ENCODE assay signal across 21 mouse cellular contexts in the genomic region with DNA sequence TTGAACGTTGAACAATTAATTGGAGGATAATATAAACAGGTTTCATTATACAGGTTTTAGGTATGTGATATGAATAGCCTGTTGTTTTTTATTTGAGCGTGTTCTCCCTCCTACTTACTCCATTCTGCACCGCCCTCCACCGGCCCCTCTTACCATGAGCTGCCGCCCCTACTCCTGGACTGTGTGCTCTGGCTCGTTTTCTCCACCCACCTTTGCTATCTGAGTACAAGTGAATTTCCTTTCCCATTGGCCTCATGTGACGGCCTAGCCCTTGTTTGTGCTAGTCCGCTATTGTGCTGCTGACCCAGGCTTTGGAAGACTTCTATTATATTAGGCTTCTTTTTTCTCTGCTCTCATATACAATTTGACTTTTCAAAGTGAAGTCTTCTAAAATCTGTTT.
"Had no signal": no experiment of that assay in that cellular context is flagged by ENCODE, and none has a peak within 500 bp of the region (broad histone marks: within the 10 kb centered on the region; RNA-seq: fewer than 3 reads in every experiment).

No protein-coding gene starts in this region.

- H3K4me2 ChIP-seq: liver, embryonic 12.5 days; lung, embryonic 14.5 days; midbrain, embryonic 12.5 days; neural tube, embryonic 13.5 days; neural tube, embryonic 15.5 days had no signal

- H3K27me3 ChIP-seq: liver, embryonic 12.5 days; midbrain, embryonic 12.5 days; neural tube, embryonic 13.5 days; neural tube, embryonic 15.5 days had no signal

- DNase-seq: lung, adult 18-20 months; lung, embryonic 14.5 days; lung, postnatal 10 days; lung, postnatal 4 days; midbrain, embryonic 14.5 days; retina, postnatal 1 day; right cerebral cortex, adult 18-20 months; right cerebral cortex, postnatal 25 days; right cerebral cortex, postnatal 4 days; spleen, adult 18-20 months; thymus, adult 18-20 months; thymus, postnatal 14 days; thymus, postnatal 36 days had no signal

- H3K4me3 ChIP-seq: liver, embryonic 12.5 days; midbrain, embryonic 10.5 days; midbrain, embryonic 12.5 days; myocyte; neural tube, embryonic 13.5 days; neural tube, embryonic 15.5 days had no signal

- H3K27ac ChIP-seq: liver, embryonic 12.5 days; liver, embryonic 14.5 days; midbrain, embryonic 10.5 days; midbrain, embryonic 12.5 days; neural tube, embryonic 13.5 days; neural tube, embryonic 15.5 days had no signal

- H3K9ac ChIP-seq: liver, embryonic 12.5 days; liver, embryonic 14.5 days; lung, embryonic 14.5 days; midbrain, embryonic 12.5 days; neural tube, embryonic 13.5 days; neural tube, embryonic 15.5 days had no signal

- ATAC-seq: liver, embryonic 12.5 days; midbrain, embryonic 16.5 days had no signal

- H3K36me3 ChIP-seq: liver, embryonic 12.5 days; midbrain, embryonic 10.5 days; midbrain, embryonic 12.5 days; neural tube, embryonic 13.5 days; neural tube, embryonic 15.5 days had no signal

- H3K4me1 ChIP-seq: liver, embryonic 12.5 days; midbrain, embryonic 10.5 days; midbrain, embryonic 12.5 days; neural tube, embryonic 13.5 days; neural tube, embryonic 15.5 days had no signal

- H3K9me3 ChIP-seq: liver, embryonic 12.5 days; midbrain, embryonic 10.5 days; midbrain, embryonic 12.5 days; neural tube, embryonic 13.5 days; neural tube, embryonic 15.5 days had no signal
